Mouse (Mus musculus): ENCODE measurements at regions not wholly inside any gene's neighbourhood (a gene's known extent, or its start where the extent isn't known, plus 50 kb on each side); places are given as distances from the start of the nearest gene placed in this dataset.

DNA sequence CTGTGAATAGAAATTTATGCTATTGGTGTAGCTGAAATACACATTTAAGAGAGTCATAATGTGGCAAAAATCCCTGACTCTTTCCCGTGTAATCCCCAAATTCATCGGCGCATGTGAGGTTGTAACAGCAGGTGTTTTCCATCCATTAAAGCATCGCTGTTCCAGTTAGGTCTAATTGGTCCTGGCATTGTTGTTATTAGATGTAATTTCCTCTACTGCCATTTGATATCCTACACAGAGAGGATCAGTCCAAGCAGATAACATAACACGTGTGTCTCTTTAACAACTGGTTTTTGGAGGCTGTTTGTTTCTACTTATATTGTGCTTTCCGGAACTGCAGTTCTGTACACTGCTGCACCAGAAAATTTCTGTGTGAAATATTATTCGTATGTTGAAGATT, 101.8 kb downstream of the Vgll3 start:
- intact Hi-C loops (cut with DNase I): no loop called here
- DNase-seq (ENCODE audit: extremely low spot score in 1 of 2, low spot score in 2 of 2): no peak

DNA sequence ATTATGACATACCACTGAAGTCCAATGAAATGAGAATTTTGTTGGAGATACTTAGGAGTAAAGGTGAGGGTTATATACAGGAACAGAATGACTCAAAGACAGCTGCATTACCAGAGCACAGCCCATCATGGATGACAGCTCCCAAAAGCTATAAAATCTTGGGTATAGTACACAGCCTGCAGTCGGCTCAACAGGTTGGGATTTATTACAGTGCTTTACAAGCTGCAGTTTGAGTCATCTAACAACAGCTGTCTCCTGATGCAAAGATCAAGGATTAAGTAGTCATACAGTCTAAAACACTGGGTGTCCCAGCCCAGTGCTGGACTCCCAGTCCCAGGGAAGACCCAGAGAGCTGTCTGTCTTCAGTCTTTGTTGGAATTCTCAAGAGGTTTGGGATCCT, 110.9 kb downstream of the Vgll3 start:
- DNase-seq (ENCODE audit: extremely low spot score in 1 of 2, low spot score in 2 of 2): no peak
- intact Hi-C loops (cut with DNase I): no loop called here

DNA sequence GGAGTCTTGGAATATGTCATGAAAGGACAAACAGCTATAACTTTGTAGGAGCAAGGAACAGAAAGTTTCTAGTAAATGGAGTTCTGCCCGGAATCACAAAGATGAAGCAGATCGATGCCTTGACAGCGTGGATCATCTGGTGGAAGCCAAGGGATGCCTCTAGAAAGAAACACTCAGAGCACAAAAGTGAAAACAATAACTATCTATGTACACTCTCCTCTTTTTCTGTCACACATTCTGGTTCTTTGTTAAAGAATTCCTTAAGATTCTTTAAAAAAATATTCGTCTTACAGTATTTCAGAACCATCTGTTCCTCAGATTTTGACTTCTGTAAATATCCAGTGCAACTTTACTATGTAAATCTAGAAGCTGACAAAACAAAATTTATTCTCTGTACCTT, 148.8 kb downstream of the Vgll3 start:
- peak in 1 of 2 experiments; percentile 2 for DNase-seq (ENCODE audit: extremely low spot score in 1 of 2, low spot score in 2 of 2)
- intact Hi-C loops (cut with DNase I): no loop called here

- no peak for DNase-seq (ENCODE audit: extremely low spot score in 1 of 2, low spot score in 2 of 2)
- intact Hi-C loops (cut with DNase I): no loop called here
Observed at GRCm38 (mm10) chr16:65964260-65964659, 149.2 kb downstream of the Vgll3 start.

- no peak for DNase-seq (ENCODE audit: extremely low spot score in 1 of 2, low spot score in 2 of 2)
Observed at GRCm38 (mm10) chr16:65977075-65977474, 162.0 kb downstream of the Vgll3 start.

DNA sequence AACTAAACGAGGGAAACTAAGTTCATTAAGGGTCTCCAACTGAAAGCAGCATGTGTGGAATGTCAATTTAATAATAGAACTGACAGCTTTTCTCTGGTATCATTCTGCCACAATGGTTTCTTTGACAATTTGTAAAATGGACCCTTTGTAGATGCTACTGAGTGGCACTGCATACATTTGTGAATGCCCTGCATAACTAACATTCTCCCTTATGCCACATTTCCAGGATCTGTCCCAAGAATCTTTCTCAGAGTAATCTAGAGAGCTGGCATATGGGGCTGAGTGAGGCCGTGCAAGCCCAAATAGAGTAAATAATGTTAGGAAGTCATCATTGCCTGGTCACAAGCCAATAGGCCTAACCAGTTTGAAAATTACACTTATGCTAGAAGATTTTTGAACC, 172.1 kb downstream of the Vgll3 start:
- no peak for DNase-seq (ENCODE audit: extremely low spot score in 1 of 2, low spot score in 2 of 2)
- intact Hi-C loops (cut with DNase I): no loop called here

More at GRCm38 (mm10) chr16:65977075-65977474, 162.0 kb downstream of the Vgll3 start:
- intact Hi-C loops (cut with DNase I): no loop called here

DNA sequence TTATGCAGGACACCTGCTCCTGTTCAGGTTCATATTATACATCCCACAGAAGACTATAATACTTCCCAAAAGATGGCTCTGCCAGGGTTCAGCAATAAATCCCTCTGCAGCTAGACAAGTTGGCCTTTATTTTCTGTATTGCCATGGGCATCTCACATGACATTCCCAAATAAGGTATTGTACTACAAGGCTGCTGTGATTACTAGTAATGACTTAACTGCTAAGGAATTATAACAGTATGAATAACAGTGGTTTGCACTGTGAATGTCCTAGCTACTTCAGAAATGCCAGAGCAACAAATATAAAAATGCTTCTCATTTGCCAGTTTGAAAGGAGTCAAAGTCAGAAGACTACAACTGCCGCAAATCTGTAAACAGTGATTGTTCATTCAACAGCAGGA, 184.3 kb downstream of the Vgll3 start:
- intact Hi-C loops (cut with DNase I): no loop called here
- DNase-seq (ENCODE audit: extremely low spot score in 1 of 2, low spot score in 2 of 2): no peak

DNA sequence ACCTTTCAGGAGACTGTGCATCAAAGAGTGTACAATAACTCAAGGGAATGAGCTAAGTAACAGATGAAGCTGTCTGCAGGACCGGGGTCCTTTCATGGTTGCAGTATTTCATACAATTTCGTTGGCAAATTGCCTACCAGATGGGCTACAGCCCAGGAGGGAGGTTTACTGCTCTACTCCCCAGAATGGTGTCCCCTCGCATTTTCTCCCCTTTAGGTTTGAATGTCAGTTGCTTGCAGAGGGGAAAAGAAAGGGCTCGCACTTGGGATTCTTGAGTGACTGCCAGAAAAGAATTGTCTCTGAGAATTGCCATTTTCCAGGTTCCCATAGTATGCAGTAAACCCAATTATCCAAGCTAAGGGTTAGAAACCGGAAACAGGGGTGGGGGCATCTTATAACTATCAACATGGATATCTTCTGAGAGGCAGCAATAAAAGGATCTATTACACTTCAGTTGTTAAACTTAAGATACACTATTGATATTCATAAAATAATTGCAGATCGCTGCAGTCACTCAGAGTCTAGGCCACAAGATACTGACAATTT, 185.7 kb downstream of the Vgll3 start:
- intact Hi-C loops (cut with DNase I): no loop called here
- DNase-seq (ENCODE audit: extremely low spot score in 1 of 2, low spot score in 2 of 2): no peak

GRCm38 (mm10) chr16:66004689-66005088, 189.6 kb downstream of the Vgll3 start:
- no peak for DNase-seq (ENCODE audit: extremely low spot score in 1 of 2, low spot score in 2 of 2)
- intact Hi-C loops (cut with DNase I): no loop called here

DNA sequence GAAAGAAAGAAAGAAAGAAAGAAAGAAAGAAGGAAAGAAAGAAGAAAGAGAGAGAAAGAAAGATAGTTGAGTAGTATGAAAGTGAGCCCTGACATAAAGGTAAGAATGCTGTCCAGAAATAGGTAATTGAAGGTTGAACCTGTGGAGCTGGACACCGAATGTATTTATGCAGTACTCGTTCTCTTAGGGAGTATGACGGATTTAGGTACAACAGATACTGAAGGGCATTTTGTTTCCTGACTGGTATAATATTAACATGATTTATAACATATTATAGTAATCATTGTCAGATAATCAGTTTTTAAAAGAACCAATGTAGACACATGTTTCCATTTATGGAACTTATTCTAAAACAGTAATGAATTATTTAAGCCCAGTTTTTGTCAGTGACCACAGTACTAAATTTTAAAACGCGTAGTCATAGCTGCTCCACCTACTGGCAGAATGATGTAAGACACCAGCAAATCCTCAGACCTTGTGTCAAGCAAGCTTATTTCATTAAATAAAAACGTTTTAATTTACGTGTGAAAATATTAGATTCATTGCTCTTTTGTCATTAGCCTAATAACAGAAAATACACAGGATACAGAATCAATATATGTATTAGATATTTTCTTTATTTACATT, 191.0 kb downstream of the Vgll3 start:
- peak; percentile 34 to 38 for DNase-seq (ENCODE audit: extremely low spot score in 1 of 2, low spot score in 2 of 2)
- intact Hi-C loops (cut with DNase I): loop anchor here (2.0 kb wide), 2 partner anchors 291 to 375 kb away; no protein-coding TSS in a partner anchor

- DNase-seq (ENCODE audit: extremely low spot score in 1 of 2, low spot score in 2 of 2): peak in 1 of 2 experiments; percentile 5
- intact Hi-C loops (cut with DNase I): loop anchor here (5.0 to 10.0 kb wide), 2 partner anchors 226 to 1109 kb away; no protein-coding TSS in a partner anchor
Observed at GRCm38 (mm10) chr16:66013608-66014007, 198.6 kb downstream of the Vgll3 start.

DNA sequence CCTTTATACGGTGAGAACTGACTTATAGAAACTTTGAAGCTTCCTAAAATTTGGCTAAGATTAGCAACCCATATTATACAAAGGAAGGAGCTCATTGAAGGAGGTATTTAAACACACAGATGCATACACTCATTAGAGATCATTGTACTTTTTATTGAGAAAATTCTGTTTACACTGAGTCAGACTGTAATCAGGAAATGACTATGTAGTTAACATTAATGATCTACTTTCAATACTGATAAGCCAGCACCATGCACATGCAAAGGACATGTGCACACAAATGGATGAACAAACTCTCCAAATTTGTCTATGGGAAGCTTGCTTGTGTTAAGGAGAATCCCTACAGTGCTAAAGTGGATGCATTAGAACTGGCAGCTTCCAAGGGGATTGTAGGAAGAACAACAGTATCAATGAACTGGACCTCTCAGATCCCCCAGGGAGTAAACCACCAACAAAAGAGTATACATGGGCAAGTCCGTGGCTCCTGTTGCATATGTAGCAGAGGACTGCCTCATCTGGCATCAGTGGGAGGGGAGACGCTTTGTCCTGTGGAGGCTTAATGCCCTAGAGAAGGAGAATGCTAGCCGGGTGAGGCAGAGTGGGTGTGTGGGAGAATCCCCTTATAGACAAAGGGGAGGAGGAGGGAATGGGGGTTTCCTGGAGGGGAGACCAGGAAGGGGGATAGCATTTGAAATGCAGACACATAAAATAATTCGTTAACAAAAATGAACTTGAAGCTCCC, 200.0 kb downstream of the Vgll3 start:
- no peak for DNase-seq (ENCODE audit: extremely low spot score in 1 of 2, low spot score in 2 of 2)
- intact Hi-C loops (cut with DNase I): loop anchor here (5.0 to 10.0 kb wide), 2 partner anchors 228 to 1110 kb away; no protein-coding TSS in a partner anchor

DNA sequence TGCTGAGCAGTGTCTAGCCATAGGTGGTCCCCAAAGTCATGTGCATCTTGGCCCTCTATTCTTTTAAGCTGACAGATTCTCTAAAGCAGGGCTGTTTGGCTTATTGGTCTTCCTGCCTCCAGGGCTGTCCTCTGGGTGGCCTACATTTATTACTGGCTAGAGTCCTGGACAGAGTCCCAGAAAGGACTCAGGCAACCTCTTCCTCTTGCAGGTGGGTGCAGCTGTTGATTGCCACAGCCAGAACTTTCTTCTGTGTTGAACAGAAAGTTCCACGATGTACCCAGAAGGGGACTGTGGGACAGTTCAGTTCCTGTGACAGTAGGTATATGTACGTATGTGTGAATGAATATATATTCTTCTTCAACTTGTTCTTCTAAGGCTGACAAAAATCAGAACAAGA, 202.0 kb downstream of the Vgll3 start:
- intact Hi-C loops (cut with DNase I): loop anchor here (10.0 kb wide), 1 partner anchor 1112 kb away; no protein-coding TSS in a partner anchor
- no peak for DNase-seq (ENCODE audit: extremely low spot score in 1 of 2, low spot score in 2 of 2)

DNA sequence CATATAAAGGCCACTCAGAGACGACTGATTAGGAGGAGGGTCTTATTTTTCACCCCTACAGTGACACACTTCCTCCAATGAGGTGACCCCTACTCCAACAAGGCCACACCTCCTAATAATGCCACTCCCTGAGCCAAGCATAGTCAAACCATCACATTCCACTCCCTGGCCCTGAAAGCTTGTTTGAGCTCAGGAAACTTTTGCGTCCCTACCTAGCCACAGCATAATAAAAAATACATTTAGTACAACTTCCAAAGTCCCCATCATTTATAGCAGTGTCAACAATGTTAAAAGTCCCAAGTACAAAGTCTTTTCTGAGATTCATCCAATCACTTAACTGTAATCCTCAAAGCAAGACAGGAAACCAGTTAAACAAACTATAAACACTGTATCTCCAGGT, 208.3 kb downstream of the Vgll3 start:
- intact Hi-C loops (cut with DNase I): no loop called here
- no peak for DNase-seq (ENCODE audit: extremely low spot score in 1 of 2, low spot score in 2 of 2)

All from left cerebral cortex, postnatal 10 days (tissue).